Mouse (Mus musculus) liver, embryonic 14.5 days (tissue): ENCODE data around the gene Tlk2. TPM values are rescaled to one million over a fixed set of nuclear protein-coding genes. Genes with fewer than 3 reads are reported as not detected.

Experiments used
- ATAC-seq: fragments of 200-750 bp; cut with Nextera tagmentation; 2 replicates; pipeline ENCODE4 v1.8.0; 2017; ENCODE audit warnings: moderate number of reproducible peaks, mild to moderate bottlenecking, moderate library complexity; ENCODE audit not compliant: insufficient read depth
- DNase-seq, 3 experiments: peaks; one replicate each; pipeline ENCODE4 v3.0.0-alpha.2; 2012 to 2013; ENCODE audit warnings: low read depth in 3 of 3, low spot score in 3 of 3
- H3K27ac ChIP-seq: fragments of 300-500 bp; sonication (generic); 2 replicates; pipeline ENCODE4 v1.5.1; 2014; ENCODE audit warnings: moderate library complexity, mild to moderate bottlenecking, control low read depth, inconsistent platforms
- H3K27me3 ChIP-seq: fragments of 300-500 bp; sonication (generic); 2 replicates; pipeline ENCODE4 v1.6.1; 2014; ENCODE audit warnings: mild to moderate bottlenecking, low read length, moderate library complexity; ENCODE audit not compliant: control insufficient read depth, insufficient read depth
- H3K36me3 ChIP-seq: fragments of 300-500 bp; sonication (generic); replicated peaks from 2 replicates; pipeline ENCODE4 v1.6.1; 2014; ENCODE audit warnings: low read depth; ENCODE audit not compliant: control insufficient read depth, insufficient read depth
- H3K4me1 ChIP-seq, 2 experiments: fragments of 200-500 bp in 1 of 2; fragments of 300-500 bp in 1 of 2; sonication (generic) in 1 of 2; replicated peaks; 2 replicates each; pipeline ENCODE4 v1.6.1; 2012 to 2014; ENCODE audit warnings: antibody characterized with exemption in 1 of 2, inconsistent platforms in 1 of 2, low read length in 1 of 2; ENCODE audit not compliant: control insufficient read depth in 2 of 2, insufficient read depth in 2 of 2
- H3K4me2 ChIP-seq: fragments of 300-500 bp; sonication (generic); 2 replicates; pipeline ENCODE4 v1.6.1; 2014; ENCODE audit warnings: low read depth, mild to moderate bottlenecking, control low read depth, moderate library complexity
- H3K4me3 ChIP-seq, 2 experiments: fragments of 200-500 bp in 1 of 2; fragments of 300-500 bp in 1 of 2; sonication (generic) in 1 of 2; 2 replicates each; pipeline ENCODE4 v1.5.1; 2012 to 2014; ENCODE audit warnings: low read depth in 2 of 2, low read length in 2 of 2, mild to moderate bottlenecking in 2 of 2, control low read depth in 1 of 2, inconsistent platforms in 1 of 2, moderate library complexity in 1 of 2; ENCODE audit not compliant: insufficient read depth in 1 of 2
- H3K9ac ChIP-seq: fragments of 300-500 bp; sonication (generic); replicated peaks from 2 replicates; pipeline ENCODE4 v1.6.1; 2014; ENCODE audit warnings: mild to moderate bottlenecking, control low read depth, moderate library complexity
- H3K9me3 ChIP-seq: fragments of 300-500 bp; sonication (generic); 2 replicates; pipeline ENCODE4 v1.6.1; 2016; ENCODE audit warnings: low read length, mixed read lengths; ENCODE audit not compliant: control insufficient read depth
- CTCF ChIP-seq: IDR thresholded peaks from 2 replicates; pipeline ENCODE4 v1.5.1; 2016; ENCODE audit warnings: antibody characterized with exemption, low read depth, control low read depth
- EP300 ChIP-seq: IDR thresholded peaks from 2 replicates; pipeline ENCODE4 v1.6.1; 2016; ENCODE audit warnings: antibody characterized with exemption, low read depth
- WGBS: fragments of 180-500 bp; shearing (Covaris S2); extraction: QIAGEN DNeasy Blood & Tissue Kit; methylation state at CpG from one replicate; pipeline ENCODE4 v1.1.7; 2014; ENCODE audit not compliant: insufficient replicate concordance; 5-methylcytosine and 5-hydroxymethylcytosine counted together
- polyA plus RNA-seq, 2 experiments: library from polyadenylated mRNA; depleted of rRNA in 1 of 2; stranded (reverse) in 1 of 2; unstranded in 1 of 2; fragments of >200 nt; fragmentation: Nextera tagmentation in 1 of 2; extraction: Ambion mirVana in 1 of 2; gene quantifications; 2 replicates each; pipeline versions ENCODE4 v1.2.1 to v1.2.3; 2012 to 2014

Tlk2 gene
- polyA plus RNA-seq, 2 experiments: 10.2 to 16.3 TPM

DNA sequence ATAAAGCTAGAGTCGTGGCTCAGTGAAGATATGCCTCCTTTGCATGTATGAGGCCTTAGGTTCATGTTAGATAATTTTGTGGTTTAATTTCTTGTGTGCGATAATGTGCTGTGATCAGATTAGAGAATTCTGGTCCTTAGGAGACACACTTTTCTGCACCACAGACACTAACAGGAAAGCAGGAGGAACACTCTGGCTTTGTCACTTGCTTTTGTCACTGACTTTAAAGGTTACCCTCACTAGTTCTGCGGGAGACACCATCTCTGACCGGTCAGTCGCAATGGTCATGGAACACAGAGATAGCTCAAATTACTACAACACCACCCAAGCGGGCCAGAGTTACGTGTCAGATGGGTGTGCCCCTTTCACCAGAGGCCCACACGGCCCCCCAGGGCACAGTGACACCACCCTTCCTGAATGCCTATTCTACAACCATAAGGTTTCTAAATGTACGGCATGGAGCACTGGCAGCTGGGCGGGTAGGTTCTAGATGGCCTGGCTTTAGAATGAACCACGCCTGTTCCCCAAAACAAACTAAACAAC is 26.2 kb upstream of the Tlk2 start:
- no peaks in the 10 kb centered on the region for H3K9me3 ChIP-seq
- H3K27ac ChIP-seq: peak overlapping the region; percentile 91
- peaks cover 39 to 65% of the 10 kb centered on the region in 2 experiments for H3K4me1 ChIP-seq
- TF ChIP-seq EP300 (peak; percentile 86), CTCF (no peak)
- peak overlapping the region; percentile 34 to 54 for H3K4me3 ChIP-seq
- no peaks in the 10 kb centered on the region for H3K36me3 ChIP-seq
- peak overlapping the region; percentile 79 for H3K4me2 ChIP-seq
- peak overlapping the region; percentile 61 for H3K9ac ChIP-seq
- ATAC-seq (peak; percentile 89), DNase-seq (peak; percentile 70 to 80 (median 74))
- 16% methylated on average over 11 of the region's 11 CpGs for WGBS
- no peaks in the 10 kb centered on the region for H3K27me3 ChIP-seq

DNA sequence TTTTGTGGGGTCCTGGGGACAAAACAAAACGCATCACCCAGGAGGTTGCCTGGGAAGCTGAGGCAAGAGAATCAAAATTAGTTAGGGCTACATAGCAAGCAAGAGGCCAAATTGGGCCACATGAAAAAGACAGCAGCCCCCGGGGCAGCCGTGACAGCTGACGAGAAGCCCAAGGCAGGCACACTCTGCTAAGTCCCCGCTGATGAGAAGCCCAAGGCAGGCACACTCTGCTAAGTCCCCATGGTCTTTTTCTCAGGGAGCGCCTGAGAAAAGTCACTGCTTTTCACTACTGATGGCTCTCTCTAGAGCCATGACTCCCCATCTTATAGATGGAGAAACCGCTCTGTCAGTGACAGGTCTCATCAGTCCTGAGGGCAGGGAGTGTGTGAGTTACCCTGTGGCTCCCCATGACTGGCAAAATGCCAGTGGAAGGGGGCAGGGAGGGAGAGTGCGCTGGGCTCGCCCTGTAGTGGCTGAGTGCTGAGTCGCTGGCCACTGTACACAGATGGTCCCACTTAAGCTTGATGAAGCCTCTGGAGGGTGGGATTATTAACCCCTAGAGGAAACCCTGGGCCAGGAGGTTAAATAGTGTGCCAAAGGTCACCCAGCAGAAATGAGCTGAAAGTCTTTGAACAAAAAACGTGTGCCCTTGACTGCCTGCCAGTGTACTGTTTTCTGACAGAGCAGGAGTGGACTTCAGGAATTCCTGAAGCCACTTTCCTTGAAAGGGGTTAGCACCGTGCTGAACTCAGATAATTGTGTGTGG is 25.4 kb upstream of the Tlk2 start:
- H3K27me3 ChIP-seq: no peaks in the 10 kb centered on the region
- ATAC-seq: peak; percentile 73
- H3K4me1 ChIP-seq: peaks cover 41 to 72% of the 10 kb centered on the region in 2 experiments
- H3K9ac ChIP-seq: peak overlapping the region; percentile 61
- no peak overlapping the region for H3K4me3 ChIP-seq
- H3K27ac ChIP-seq: peak overlapping the region; percentile 91
- H3K36me3 ChIP-seq: no peaks in the 10 kb centered on the region
- TF ChIP-seq CTCF (no peak; the same call in 1 of the 2 replicates), EP300 (peak; percentile 34)
- WGBS: 25% methylated on average over 12 of the region's 12 CpGs
- no peaks in the 10 kb centered on the region for H3K9me3 ChIP-seq
- peak; percentile 66 to 69 (median 67) for DNase-seq
- peak overlapping the region; percentile 79 for H3K4me2 ChIP-seq

DNA sequence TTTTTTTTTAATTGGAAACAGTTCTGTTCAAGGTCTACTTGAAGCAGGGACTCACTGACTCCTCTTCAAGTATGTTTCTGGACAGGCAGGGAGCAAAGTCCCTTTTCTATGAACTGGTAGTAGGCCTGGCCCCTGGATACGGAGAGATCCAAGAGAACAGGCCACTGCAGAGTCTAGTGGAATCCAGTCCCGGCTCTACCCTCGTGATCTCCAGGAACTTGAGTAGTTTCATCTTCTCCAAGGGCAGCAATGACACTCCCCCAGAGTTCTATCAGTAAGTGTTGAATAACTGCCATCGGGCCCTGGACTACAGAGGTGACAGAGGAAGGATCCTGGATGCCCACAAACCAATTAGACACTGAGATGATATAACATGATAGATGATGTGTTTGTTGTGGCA is 22.7 kb upstream of the Tlk2 start:
- H3K4me2 ChIP-seq: no peak overlapping the region
- no peak overlapping the region for H3K4me3 ChIP-seq
- no peaks in the 10 kb centered on the region for H3K36me3 ChIP-seq
- no peak overlapping the region for H3K9ac ChIP-seq
- H3K9me3 ChIP-seq: no peaks in the 10 kb centered on the region
- no peak for TF ChIP-seq CTCF
- no peak for TF ChIP-seq EP300
- ATAC-seq (no peak), DNase-seq (no peak)
- H3K4me1 ChIP-seq: peaks cover 34 to 63% of the 10 kb centered on the region in 2 experiments
- no peaks in the 10 kb centered on the region for H3K27me3 ChIP-seq
- 52% methylated on average over 4 of the region's 4 CpGs for WGBS
- H3K27ac ChIP-seq: peak overlapping the region; percentile 16

DNA sequence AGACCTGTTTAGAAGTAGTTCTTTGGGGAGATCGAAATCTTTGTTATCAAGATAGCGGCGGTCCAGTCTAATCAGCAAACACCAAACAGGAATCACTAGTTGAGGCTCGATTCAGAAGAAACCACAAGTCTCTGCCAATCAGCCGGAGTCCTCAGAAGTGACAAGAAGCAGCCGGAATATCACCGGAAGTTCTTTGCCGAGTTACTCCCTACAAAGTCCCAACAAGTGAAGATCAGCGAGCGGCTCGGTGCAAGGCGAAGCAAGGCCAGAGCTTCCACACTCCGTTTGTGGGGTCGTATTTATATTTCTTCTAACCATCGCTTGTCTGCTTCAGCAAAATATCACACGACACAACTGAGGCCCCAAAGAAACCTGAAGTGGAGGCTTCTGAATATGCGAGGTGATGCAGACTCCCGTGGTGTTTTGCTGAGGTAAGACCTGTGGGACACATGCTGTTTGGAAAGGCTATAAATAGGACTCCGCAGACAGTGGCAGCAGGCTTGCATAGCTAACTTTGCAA is 21.8 kb upstream of the Tlk2 start:
- peak overlapping the region; percentile 38 for H3K27ac ChIP-seq
- H3K4me2 ChIP-seq: peak overlapping the region; percentile 45
- peak overlapping the region; percentile 22 to 62 for H3K4me3 ChIP-seq
- no peak for TF ChIP-seq CTCF
- no peak for TF ChIP-seq EP300
- H3K27me3 ChIP-seq: no peaks in the 10 kb centered on the region
- no peak for DNase-seq
- 49% methylated on average over 19 of the region's 19 CpGs for WGBS
- H3K36me3 ChIP-seq: no peaks in the 10 kb centered on the region
- peak overlapping the region; percentile 48 for H3K9ac ChIP-seq
- ATAC-seq: no peak
- peaks cover 25 to 54% of the 10 kb centered on the region in 2 experiments for H3K4me1 ChIP-seq
- H3K9me3 ChIP-seq: no peaks in the 10 kb centered on the region

DNA sequence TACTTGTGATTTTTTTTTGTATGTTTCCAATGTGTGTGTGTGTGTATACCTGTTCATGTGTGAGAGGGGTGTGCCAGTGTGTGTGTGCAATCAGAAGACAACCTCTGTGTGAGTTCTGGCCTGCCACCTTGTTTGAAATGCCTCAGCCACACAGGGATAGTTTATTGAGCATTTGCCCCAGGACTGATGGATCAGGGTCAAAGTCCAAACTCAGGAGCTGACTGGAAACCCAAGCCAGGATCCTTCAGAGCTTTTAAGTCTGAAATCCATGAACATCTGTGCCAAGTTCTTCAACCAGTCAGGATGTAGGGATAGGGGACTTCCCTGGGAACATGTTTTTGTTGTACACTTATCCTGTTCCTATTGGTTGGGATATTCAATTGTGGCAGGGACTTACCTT is 20.6 kb upstream of the Tlk2 start:
- Histone ChIP-seq H3K27ac (no peak overlapping the region), H3K4me3 (peak overlapping the region; percentile 22 to 29; a peak in 3 of 4 replicates), H3K4me2 (peak overlapping the region; percentile 45), H3K27me3 (no peaks in the 10 kb centered on the region), H3K9me3 (no peaks in the 10 kb centered on the region), H3K9ac (peak overlapping the region; percentile 34), H3K4me1 (peaks cover 17 to 43% of the 10 kb centered on the region in 2 experiments), H3K36me3 (no peaks in the 10 kb centered on the region)
- DNase-seq: no peak
- ATAC-seq: no peak
- no peak for TF ChIP-seq CTCF
- no peak for TF ChIP-seq EP300
